Mouse (Mus musculus): ENCODE results near the gene Ift27.

- TF ChIP-seq CTCF (IDR thresholded peaks at IDR 0.05; ENCODE audit: extremely low read depth, insufficient read depth, insufficient read length, insufficient replicate concordance) (no peak), POLR2A (IDR thresholded peaks at IDR 0.05; ENCODE audit: low read depth, low read length) (no peak)
Observed at GRCm38 (mm10) chr15:78158335-78158734, 15.6 kb downstream of the Ift27 start.
